Mouse (Mus musculus): ENCODE results near the gene Fpgs. TPM values are rescaled to one million over a fixed set of nuclear protein-coding genes. Genes with fewer than 3 reads are reported as not detected.
A peak's percentile ranks its signal among the peaks of the same experiment; 100 is the strongest.

The Fpgs gene
- polyA plus RNA-seq, 1 experiment from 2014 or later, result 32.7 TPM

- peak; percentile 50; the same call in 1 of the 2 replicates for ATAC-seq (ENCODE audit: insufficient read depth)
- no peaks in the 10 kb centered on the region for H3K4me1 ChIP-seq (ENCODE audit: insufficient read depth)
- H3K4me3 ChIP-seq (ENCODE audit: low read depth, low read length), result no peak overlapping the region
- H3K9me3 ChIP-seq (ENCODE audit: low read depth, low read length), result no peaks in the 10 kb centered on the region
- peaks cover 26% of the 10 kb centered on the region for H3K36me3 ChIP-seq (ENCODE audit: insufficient read depth)
- no peak overlapping the region for H3K9ac ChIP-seq
- DNase-seq, result peak; percentile 32
- H3K27ac ChIP-seq (ENCODE audit: low read depth), result peak overlapping the region; percentile 33; the same call in 1 of the 2 replicates
- no peaks in the 10 kb centered on the region for H3K27me3 ChIP-seq (ENCODE audit: insufficient read depth, low read length)
- H3K4me2 ChIP-seq, result no peak overlapping the region
- no peak for TF ChIP-seq CTCF (IDR thresholded peaks at IDR 0.05; ENCODE audit: low read depth)
- 16% methylated on average over 7 of the region's 7 CpGs for WGBS
Observed at GRCm38 (mm10) chr2:32661509-32662107, 42.3 kb downstream of the Fpgs start.

- no peak for TF ChIP-seq CTCF (IDR thresholded peaks at IDR 0.05; ENCODE audit: low read depth)
- H3K9me3 ChIP-seq (ENCODE audit: low read depth, low read length), result no peaks in the 10 kb centered on the region
- H3K4me1 ChIP-seq (ENCODE audit: insufficient read depth), result peaks cover 16% of the 10 kb centered on the region; the same call in 1 of the 2 replicates
- H3K4me2 ChIP-seq, result no peak overlapping the region
- 80% methylated on average over 2 of the region's 2 CpGs for WGBS
- no peak for DNase-seq
- no peak overlapping the region for H3K9ac ChIP-seq
- no peak for ATAC-seq (ENCODE audit: insufficient read depth)
- no peak overlapping the region for H3K27ac ChIP-seq (ENCODE audit: low read depth)
- H3K27me3 ChIP-seq (ENCODE audit: insufficient read depth, low read length), result no peaks in the 10 kb centered on the region
- H3K36me3 ChIP-seq (ENCODE audit: insufficient read depth), result peaks cover 22% of the 10 kb centered on the region
- no peak overlapping the region for H3K4me3 ChIP-seq (ENCODE audit: low read depth, low read length)
Observed at GRCm38 (mm10) chr2:32658873-32659272, 45.1 kb downstream of the Fpgs start.

DNA sequence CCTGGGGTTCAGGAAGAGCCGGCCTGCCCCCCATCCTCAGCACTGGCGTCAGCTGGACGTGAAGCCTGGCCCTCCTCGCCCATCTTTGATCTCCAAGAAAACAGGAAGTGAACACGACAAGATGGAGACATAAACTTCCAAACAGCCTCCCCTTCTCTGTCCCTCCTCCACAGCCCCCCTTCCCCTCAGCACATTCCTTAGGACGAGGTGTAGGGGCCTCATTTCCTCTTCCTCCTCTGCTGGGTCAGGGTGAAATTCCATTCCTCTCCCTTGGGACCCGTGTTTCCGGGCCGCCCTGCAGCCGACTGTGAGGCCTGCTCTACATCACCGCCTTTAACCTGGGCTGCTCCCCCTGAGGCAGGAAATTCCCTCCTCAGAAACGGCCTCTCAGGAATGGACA, 48.1 kb downstream of the Fpgs start:
- H3K9me3 ChIP-seq (ENCODE audit: low read depth, low read length), result no peaks in the 10 kb centered on the region
- H3K4me1 ChIP-seq (ENCODE audit: insufficient read depth), result peaks cover 22% of the 10 kb centered on the region; the same call in 1 of the 2 replicates
- 26% methylated on average over 12 of the region's 12 CpGs for WGBS
- no peak overlapping the region for H3K4me3 ChIP-seq (ENCODE audit: low read depth, low read length)
- H3K27me3 ChIP-seq (ENCODE audit: insufficient read depth, low read length), result no peaks in the 10 kb centered on the region
- H3K4me2 ChIP-seq, result no peak overlapping the region
- peak; percentile 75 for ATAC-seq (ENCODE audit: insufficient read depth)
- no peak for TF ChIP-seq CTCF (IDR thresholded peaks at IDR 0.05; ENCODE audit: low read depth)
- peak overlapping the region; percentile 80 for H3K27ac ChIP-seq (ENCODE audit: low read depth)
- no peak overlapping the region for H3K9ac ChIP-seq
- DNase-seq, result peak; percentile 66
- H3K36me3 ChIP-seq (ENCODE audit: insufficient read depth), result peaks cover 21% of the 10 kb centered on the region

DNA sequence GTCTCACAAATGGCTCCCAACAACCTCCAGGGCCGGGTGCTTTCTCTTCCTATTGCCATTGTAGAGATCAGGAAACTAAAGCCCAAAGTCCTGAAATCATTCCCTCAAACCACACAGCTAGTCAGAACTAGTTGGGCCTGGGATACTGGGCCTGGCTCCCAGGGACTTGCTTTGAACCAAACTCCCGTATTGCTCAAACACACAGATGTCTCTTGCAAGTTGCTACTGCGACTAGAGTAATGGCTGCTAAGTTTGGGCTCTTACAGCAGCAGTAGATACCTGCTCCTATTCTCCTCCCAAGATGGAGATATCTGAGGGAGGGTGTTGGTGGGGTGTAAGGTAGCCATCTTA, 48.6 kb downstream of the Fpgs start:
- Histone ChIP-seq H3K4me2 (no peak overlapping the region), H3K36me3 (ENCODE audit: insufficient read depth) (peaks cover 24% of the 10 kb centered on the region; the same call in 1 of the 2 replicates), H3K9me3 (ENCODE audit: low read depth, low read length) (no peaks in the 10 kb centered on the region), H3K27ac (ENCODE audit: low read depth) (peak overlapping the region; percentile 80), H3K4me3 (ENCODE audit: low read depth, low read length) (no peak overlapping the region), H3K9ac (no peak overlapping the region), H3K4me1 (ENCODE audit: insufficient read depth) (peaks cover 22% of the 10 kb centered on the region; the same call in 1 of the 2 replicates), H3K27me3 (ENCODE audit: insufficient read depth, low read length) (no peaks in the 10 kb centered on the region)
- WGBS, result 77% methylated on average over 3 of the region's 3 CpGs
- no peak for TF ChIP-seq CTCF (IDR thresholded peaks at IDR 0.05; ENCODE audit: low read depth)
- ATAC-seq (ENCODE audit: insufficient read depth), result no peak; the same call in 1 of the 2 replicates
- DNase-seq, result no peak

DNA sequence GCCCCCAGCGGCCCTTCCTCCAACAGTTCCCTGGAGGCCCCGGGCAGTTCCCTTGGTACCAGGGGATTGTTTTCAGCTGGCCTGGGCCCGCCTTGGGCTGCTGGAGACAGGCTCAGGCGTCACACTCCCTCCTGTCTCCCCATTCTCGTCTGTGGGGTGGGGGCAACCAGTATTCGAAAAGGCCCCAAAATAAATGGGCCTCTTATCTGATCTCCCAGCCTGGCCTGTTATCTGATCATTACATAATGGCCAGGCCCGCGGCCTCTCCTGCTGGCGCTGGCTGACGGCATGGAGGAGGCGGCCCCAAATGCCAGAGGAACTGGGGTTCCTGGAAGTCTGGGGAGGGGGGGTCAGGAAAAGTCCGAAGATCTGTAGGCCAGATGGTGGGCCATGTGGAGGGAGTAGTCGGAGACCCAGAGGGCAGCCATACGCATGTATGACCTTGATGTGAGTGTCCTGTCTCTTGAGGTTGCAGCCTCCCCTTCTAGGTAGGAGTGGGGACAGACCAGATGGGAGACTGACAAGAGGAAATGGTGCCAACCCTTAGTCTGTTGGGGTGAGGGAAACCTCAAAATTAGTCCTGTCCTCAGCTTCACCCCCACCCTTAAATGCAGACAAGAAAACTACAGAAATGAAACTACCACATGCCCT, 49.1 kb downstream of the Fpgs start:
- peak overlapping the region; percentile 80 for H3K27ac ChIP-seq (ENCODE audit: low read depth)
- no peaks in the 10 kb centered on the region for H3K9me3 ChIP-seq (ENCODE audit: low read depth, low read length)
- TF ChIP-seq CTCF (IDR thresholded peaks at IDR 0.05; ENCODE audit: low read depth), result no peak
- no peaks in the 10 kb centered on the region for H3K27me3 ChIP-seq (ENCODE audit: insufficient read depth, low read length)
- H3K9ac ChIP-seq, result no peak overlapping the region
- ATAC-seq (ENCODE audit: insufficient read depth), result peak; percentile 28; the same call in 1 of the 2 replicates
- DNase-seq, result peak; percentile 26
- H3K36me3 ChIP-seq (ENCODE audit: insufficient read depth), result peaks cover 24% of the 10 kb centered on the region; the same call in 1 of the 2 replicates
- peak overlapping the region; percentile 2 for H3K4me2 ChIP-seq
- H3K4me3 ChIP-seq (ENCODE audit: low read depth, low read length), result no peak overlapping the region
- WGBS, result 40% methylated on average over 14 of the region's 14 CpGs
- H3K4me1 ChIP-seq (ENCODE audit: insufficient read depth), result peaks cover 22% of the 10 kb centered on the region; the same call in 1 of the 2 replicates

- ATAC-seq (ENCODE audit: insufficient read depth) (no peak), DNase-seq (peak; percentile 51)
- Histone ChIP-seq H3K27me3 (ENCODE audit: insufficient read depth, low read length) (no peaks in the 10 kb centered on the region), H3K4me3 (ENCODE audit: low read depth, low read length) (no peak overlapping the region), H3K4me2 (peak overlapping the region; percentile 12; the same call in 1 of the 2 replicates), H3K4me1 (ENCODE audit: insufficient read depth) (peaks cover 22% of the 10 kb centered on the region; the same call in 1 of the 2 replicates), H3K9ac (no peak overlapping the region), H3K36me3 (ENCODE audit: insufficient read depth) (peaks cover 20% of the 10 kb centered on the region; the same call in 1 of the 2 replicates), H3K27ac (ENCODE audit: low read depth) (peak overlapping the region; percentile 21; the same call in 1 of the 2 replicates), H3K9me3 (ENCODE audit: low read depth, low read length) (no peaks in the 10 kb centered on the region)
- TF ChIP-seq CTCF (IDR thresholded peaks at IDR 0.05; ENCODE audit: low read depth), result no peak
- 20% methylated on average over 7 of the region's 7 CpGs for WGBS
Observed at GRCm38 (mm10) chr2:32653764-32654163, 50.2 kb downstream of the Fpgs start.

DNA sequence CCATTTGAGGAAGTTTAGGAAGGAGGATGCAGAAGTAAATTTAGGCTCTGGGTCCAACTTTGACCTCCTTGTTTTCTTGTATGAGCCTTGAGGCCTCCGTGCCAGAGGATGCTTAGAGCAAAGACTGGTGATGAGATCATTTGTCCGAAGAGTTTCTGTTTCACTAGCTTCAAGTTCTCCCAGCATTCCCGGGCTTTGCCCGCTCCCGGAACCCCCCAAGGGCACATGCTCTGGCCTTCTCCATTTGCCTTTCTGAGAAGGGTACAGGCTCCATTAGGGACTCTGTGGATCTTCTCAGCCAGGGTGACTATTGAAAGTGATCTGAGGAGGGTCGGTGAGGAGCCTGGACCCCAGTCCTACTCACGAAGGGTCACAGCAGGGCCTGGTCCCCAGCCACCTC, 56.6 kb downstream of the Fpgs start:
- Histone ChIP-seq H3K27me3 (ENCODE audit: insufficient read depth, low read length) (no peaks in the 10 kb centered on the region), H3K4me2 (peak overlapping the region; percentile 56), H3K27ac (ENCODE audit: low read depth) (peak overlapping the region; percentile 86; the same call in 1 of the 2 replicates), H3K4me1 (ENCODE audit: insufficient read depth) (peaks cover 6% of the 10 kb centered on the region; the same call in 1 of the 2 replicates), H3K36me3 (ENCODE audit: insufficient read depth) (0 out of 2 replicates have a peak, but pooled peaks cover 5% of the 10 kb centered on the region), H3K4me3 (ENCODE audit: low read depth, low read length) (peak overlapping the region; percentile 49), H3K9me3 (ENCODE audit: low read depth, low read length) (no peaks in the 10 kb centered on the region), H3K9ac (peak overlapping the region; percentile 67)
- TF ChIP-seq CTCF (IDR thresholded peaks at IDR 0.05; ENCODE audit: low read depth), result no peak
- ATAC-seq (ENCODE audit: insufficient read depth) (no peak), DNase-seq (no peak)
- 67% methylated on average over 7 of the region's 7 CpGs for WGBS

All from lung, embryonic 14.5 days (tissue).